Mouse (Mus musculus) myocyte (in vitro differentiated cells): ENCODE measurements around the gene Vim. TPM values are rescaled to one million over a fixed set of nuclear protein-coding genes. Genes with fewer than 3 reads are reported as not detected.

Experiments
- H3K27me3 ChIP-seq: one replicate; pipeline ENCODE4 v1.6.1; 2011; ENCODE audit not compliant: control insufficient read depth, insufficient read depth, insufficient read length
- H3K36me3 ChIP-seq: one replicate; pipeline ENCODE4 v1.6.1; 2011; ENCODE audit not compliant: control insufficient read depth, insufficient read depth
- H3K4me2 ChIP-seq: one replicate; pipeline ENCODE4 v1.6.1; 2011; ENCODE audit warnings: low read depth, control low read depth
- H3K4me3 ChIP-seq: one replicate; pipeline ENCODE4 v1.5.1; 2011; ENCODE audit warnings: mild to moderate bottlenecking, control low read depth, moderate library complexity
- H3K79me2 ChIP-seq: one replicate; pipeline ENCODE4 v1.6.1; 2011; ENCODE audit not compliant: control insufficient read depth, insufficient read depth
- H3ac ChIP-seq: one replicate; pipeline ENCODE4 v1.6.1; 2011; ENCODE audit not compliant: control insufficient read depth, insufficient read length
- CEBPB ChIP-seq: IDR thresholded peaks from 2 replicates; pipeline ENCODE4 v1.6.1; 2011; ENCODE audit warnings: mild to moderate bottlenecking, moderate library complexity; ENCODE audit not compliant: poor library complexity, insufficient read depth, severe bottlenecking
- E2F4 ChIP-seq: IDR thresholded peaks from one replicate; pipeline ENCODE4 v1.6.1; 2011; ENCODE audit warnings: mild to moderate bottlenecking, control low read depth, moderate library complexity; ENCODE audit not compliant: insufficient read depth
- MAX ChIP-seq: IDR thresholded peaks from one replicate; pipeline ENCODE4 v1.6.1; 2011; ENCODE audit warnings: low read depth, mild to moderate bottlenecking, control low read depth
- MYOD1 ChIP-seq, 3 experiments: IDR thresholded peaks; one replicate each; pipeline ENCODE4 v1.6.1; 2011; ENCODE audit warnings: control low read depth in 2 of 3, low read depth in 2 of 3, mild to moderate bottlenecking in 2 of 3, moderate library complexity in 1 of 3; ENCODE audit not compliant: insufficient read length in 2 of 3, control insufficient read depth in 1 of 3
- MYOG ChIP-seq, 3 experiments: IDR thresholded peaks; one replicate each; pipeline ENCODE4 v1.6.1; 2011; ENCODE audit warnings: control low read depth in 2 of 3, low read depth in 2 of 3, mild to moderate bottlenecking in 2 of 3; ENCODE audit not compliant: insufficient read length in 2 of 3, control insufficient read depth in 1 of 3, insufficient read depth in 1 of 3
- POLR2A ChIP-seq: IDR thresholded peaks from one replicate; pipeline ENCODE4 v1.6.1; 2011; ENCODE audit warnings: low read depth, mild to moderate bottlenecking, control low read depth, moderate library complexity; ENCODE audit not compliant: insufficient read length
- POLR2AphosphoS2 ChIP-seq: IDR thresholded peaks from one replicate; pipeline ENCODE4 v1.6.1; 2011; ENCODE audit warnings: low read depth, control low read depth; ENCODE audit not compliant: insufficient read length
- REST ChIP-seq: IDR thresholded peaks from one replicate; pipeline ENCODE4 v1.6.1; 2011; ENCODE audit warnings: mild to moderate bottlenecking, control low read depth, moderate library complexity; ENCODE audit not compliant: insufficient read depth, insufficient read length
- SRF ChIP-seq: IDR thresholded peaks from one replicate; pipeline ENCODE4 v1.6.1; 2011; ENCODE audit warnings: low read depth; ENCODE audit not compliant: control insufficient read depth, insufficient read length
- TCF12 ChIP-seq: IDR thresholded peaks from one replicate; pipeline ENCODE4 v1.6.1; 2011; ENCODE audit warnings: mild to moderate bottlenecking, control low read depth; ENCODE audit not compliant: poor library complexity, insufficient read depth, severe bottlenecking
- TCF3 ChIP-seq: IDR thresholded peaks from one replicate; pipeline ENCODE4 v1.6.1; 2011; ENCODE audit warnings: low read depth, control low read depth; ENCODE audit not compliant: insufficient read length
- USF1 ChIP-seq: IDR thresholded peaks from one replicate; pipeline ENCODE4 v1.6.1; 2011; ENCODE audit warnings: low read depth, mild to moderate bottlenecking, control low read depth, moderate library complexity
- polyA plus RNA-seq: library from polyadenylated mRNA; unstranded; fragments of >200 nt; fragmentation: generic; extraction: Trizol; gene quantifications from one replicate; pipeline ENCODE4 v1.2.1, GENCODE M21; 2012; ENCODE audit warnings: missing spikeins

Gene Vim
- polyA plus RNA-seq, 1 experiment = 3,783 TPM

- TF ChIP-seq TCF12 = no peak
- TF ChIP-seq MYOD1 (IDR thresholded peaks at IDR 0.05; ENCODE audit: control insufficient read depth in 1 of 3, insufficient read length in 2 of 3, low read depth in 2 of 3) = peak in 2 of 3 experiments; percentile 27 to 29
- no peak for TF ChIP-seq USF1
- TF ChIP-seq SRF = no peak
- TF ChIP-seq E2F4 = no peak
- no peak overlapping the region for H3ac ChIP-seq
- H3K27me3 ChIP-seq = no peaks in the 10 kb centered on the region
- H3K4me2 ChIP-seq = peak overlapping the region; percentile 84
- no peaks in the 10 kb centered on the region for H3K79me2 ChIP-seq
- no peaks in the 10 kb centered on the region for H3K36me3 ChIP-seq
- peak overlapping the region; percentile 1 for H3K4me3 ChIP-seq
These were observed 17.5 kb upstream of the Vim start for GRCm38 (mm10) chr2:13556239-13556638.

- Histone ChIP-seq H3ac (no peak overlapping the region), H3K79me2 (no peaks in the 10 kb centered on the region), H3K36me3 (no peaks in the 10 kb centered on the region), H3K4me2 (peak overlapping the region; percentile 84), H3K27me3 (no peaks in the 10 kb centered on the region), H3K4me3 (peak overlapping the region; percentile 1)
- TF ChIP-seq REST (no peak), TCF12 (no peak), E2F4 (no peak), MYOD1 (IDR thresholded peaks at IDR 0.05; ENCODE audit: control insufficient read depth in 1 of 3, insufficient read length in 2 of 3, low read depth in 2 of 3) (no peak), POLR2AphosphoS2 (no peak), CEBPB (no peak), SRF (no peak), MYOG (IDR thresholded peaks at IDR 0.05; ENCODE audit: control insufficient read depth in 1 of 3, insufficient read depth in 1 of 3, insufficient read length in 2 of 3, low read depth in 2 of 3) (no peak), USF1 (no peak), TCF3 (no peak), POLR2A (no peak), MAX (no peak)
These were observed 16.3 kb upstream of the Vim start for GRCm38 (mm10) chr2:13557145-13558030.

- no peak overlapping the region for H3K4me3 ChIP-seq
- TF ChIP-seq E2F4 (no peak), MYOD1 (IDR thresholded peaks at IDR 0.05; ENCODE audit: control insufficient read depth in 1 of 3, insufficient read length in 2 of 3, low read depth in 2 of 3) (no peak), MAX (no peak), POLR2A (no peak), TCF12 (no peak), POLR2AphosphoS2 (no peak), USF1 (no peak), SRF (no peak), MYOG (IDR thresholded peaks at IDR 0.05; ENCODE audit: control insufficient read depth in 1 of 3, insufficient read depth in 1 of 3, insufficient read length in 2 of 3, low read depth in 2 of 3) (no peak), REST (no peak), TCF3 (no peak), CEBPB (no peak)
- no peaks in the 10 kb centered on the region for H3K36me3 ChIP-seq
- peak overlapping the region; percentile 84 for H3K4me2 ChIP-seq
- no peak overlapping the region for H3ac ChIP-seq
- H3K79me2 ChIP-seq = no peaks in the 10 kb centered on the region
- no peaks in the 10 kb centered on the region for H3K27me3 ChIP-seq
These were observed 15.0 kb upstream of the Vim start for GRCm38 (mm10) chr2:13558607-13559262.

GRCm38 (mm10) chr2:13559303-13559702 is 14.4 kb upstream of the Vim start:
- Histone ChIP-seq H3K4me3 (no peak overlapping the region), H3K27me3 (no peaks in the 10 kb centered on the region), H3K4me2 (peak overlapping the region; percentile 84), H3K36me3 (no peaks in the 10 kb centered on the region), H3ac (no peak overlapping the region), H3K79me2 (no peaks in the 10 kb centered on the region)
- no peak for TF ChIP-seq POLR2AphosphoS2
- no peak for TF ChIP-seq MYOG (IDR thresholded peaks at IDR 0.05; ENCODE audit: control insufficient read depth in 1 of 3, insufficient read depth in 1 of 3, insufficient read length in 2 of 3, low read depth in 2 of 3)
- no peak for TF ChIP-seq MAX
- no peak for TF ChIP-seq SRF
- no peak for TF ChIP-seq E2F4
- no peak for TF ChIP-seq POLR2A
- TF ChIP-seq CEBPB = peak; percentile 52; the same call in 1 of the 2 replicates
